Mouse (Mus musculus) left cerebral cortex, postnatal 25 days (tissue): ENCODE data around the gene Apobec3. TPM values are rescaled to one million over a fixed set of nuclear protein-coding genes. Genes with fewer than 3 reads are reported as not detected.

Experiments
- DNase-seq, 2 experiments: peaks; one replicate each; pipeline ENCODE4 v3.0.0; 2022; ENCODE audit warnings: low spot score in 2 of 2, mixed read lengths in 1 of 2
- intact Hi-C: fragments of 180-260 bp; cut with DNase I; formaldehyde crosslinking; loops from one replicate; pipeline ENCODE4 v1.15.1; 2025
- total RNA-seq, 2 experiments: library from RNA; stranded (reverse); gene quantifications; 2 replicates each; pipeline ENCODE4 v1.2.3; 2021

Apobec3 gene
- total RNA-seq, 2 experiments from 2014 or later, result 3.7 to 4.0 TPM

- intact Hi-C loops, result loop anchor here (2.0 to 10.0 kb wide), 2 partner anchors 187 to 285 kb away; no protein-coding TSS in a partner anchor
Observed at GRCm38 (mm10) chr15:79939913-79940312, 48.5 kb downstream of the Apobec3 start.

GRCm38 (mm10) chr15:79940932-79941331 is 49.5 kb downstream of the Apobec3 start:
- intact Hi-C loops, result loop anchor here (2.0 kb wide), 1 partner anchor 188 kb away; no protein-coding TSS in a partner anchor
- no peak for DNase-seq

More at GRCm38 (mm10) chr15:79939913-79940312, 48.5 kb downstream of the Apobec3 start:
- no peak for DNase-seq

- intact Hi-C loops, result no loop called here
Observed at GRCm38 (mm10) chr15:79942541-79942940, 51.1 kb downstream of the Apobec3 start.

DNA sequence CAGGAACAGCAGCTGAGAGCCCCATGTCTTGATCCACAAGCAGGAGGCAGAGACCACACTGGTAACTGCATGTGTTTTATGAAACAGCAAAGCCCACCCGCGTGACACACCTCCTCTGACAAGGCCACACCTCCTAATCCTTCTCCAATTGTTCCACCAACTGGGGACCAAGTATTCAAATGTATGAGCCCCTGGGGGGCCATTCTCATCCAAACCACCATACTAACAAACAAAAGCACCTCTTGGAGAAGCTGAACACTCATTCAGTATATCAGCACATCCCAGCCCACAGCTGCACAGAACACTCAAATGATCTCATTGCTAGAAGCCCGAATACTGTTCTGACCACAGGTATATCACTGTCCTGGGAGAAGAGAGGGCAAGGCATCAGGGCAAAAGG is 52.1 kb downstream of the Apobec3 start:
- no peak for DNase-seq
- intact Hi-C loops, result no loop called here

More at GRCm38 (mm10) chr15:79942541-79942940, 51.1 kb downstream of the Apobec3 start:
- no peak for DNase-seq

DNA sequence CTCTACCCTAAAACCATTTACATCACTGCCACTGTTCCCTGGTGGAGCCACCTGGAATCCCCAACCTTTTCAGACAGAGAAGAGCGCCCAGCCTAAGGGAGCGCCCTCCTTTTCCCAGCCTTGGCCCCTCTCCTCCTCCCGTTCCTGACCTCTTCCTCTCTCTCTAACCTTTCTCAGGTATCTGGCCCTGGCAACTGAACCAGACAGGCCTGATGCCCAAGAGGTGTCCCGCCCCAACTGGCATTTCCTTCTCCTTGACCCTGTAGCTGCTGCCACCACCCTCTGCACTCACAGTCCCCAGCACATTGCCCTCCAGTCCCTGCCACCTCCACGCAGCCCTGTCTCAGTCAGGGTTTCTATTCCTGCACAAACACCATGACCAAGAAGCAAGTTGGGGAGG is 53.5 kb downstream of the Apobec3 start:
- no peak for DNase-seq
- intact Hi-C loops, result no loop called here

GRCm38 (mm10) chr15:79946022-79946421 is 54.6 kb downstream of the Apobec3 start:
- peak; percentile 89 to 90 for DNase-seq
- intact Hi-C loops, result loop anchor here (2.0 kb wide), 2 partner anchors 119 to 131 kb away; no protein-coding TSS in a partner anchor

DNA sequence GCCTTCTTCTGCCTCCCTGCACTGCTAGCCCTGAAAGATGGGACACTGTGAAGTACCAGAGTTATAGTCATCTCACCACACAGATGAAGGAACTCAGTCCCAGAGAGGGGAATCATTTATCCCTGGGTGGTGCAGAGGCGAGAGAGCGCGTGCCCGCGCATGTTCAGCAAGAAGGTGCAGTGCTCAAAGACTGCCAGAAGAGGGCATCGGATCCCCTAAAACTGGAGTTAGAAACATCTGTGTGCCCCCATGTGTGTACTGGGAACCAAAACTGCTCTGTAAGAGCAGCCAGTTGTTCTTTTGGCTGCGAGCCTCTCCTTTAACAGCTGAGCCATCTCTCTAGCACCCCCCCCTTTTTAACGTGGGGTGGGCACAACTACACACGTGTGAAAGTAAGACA is 55.3 kb downstream of the Apobec3 start:
- no peak for DNase-seq
- intact Hi-C loops, result loop anchor here (2.0 kb wide), 2 partner anchors 118 to 130 kb away; no protein-coding TSS in a partner anchor

DNA sequence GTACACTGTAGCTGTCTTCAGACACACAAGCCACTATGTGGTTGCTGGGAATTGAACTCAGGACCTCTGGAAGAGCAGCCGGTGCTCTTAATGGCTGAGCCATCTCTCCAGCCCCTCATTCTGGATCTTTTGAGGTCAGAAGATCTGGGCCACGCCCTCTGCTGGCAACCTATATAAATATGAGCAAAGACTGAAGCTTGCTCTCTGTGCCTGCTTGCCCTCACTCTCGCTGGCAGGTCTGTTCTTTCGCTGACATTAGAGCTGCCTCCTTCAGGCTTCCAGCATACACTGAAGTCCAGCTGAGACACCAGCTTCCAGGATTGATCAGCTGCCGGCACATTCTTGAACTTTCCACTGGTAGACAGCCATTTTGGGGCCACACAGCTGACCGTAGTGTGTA is 56.2 kb downstream of the Apobec3 start:
- intact Hi-C loops, result loop anchor here (2.0 kb wide), 2 partner anchors 117 to 129 kb away; no protein-coding TSS in a partner anchor
- no peak for DNase-seq

- intact Hi-C loops, result loop anchor here (2.0 to 5.0 kb wide), 2 partner anchors 52 to 62 kb away; no protein-coding TSS in a partner anchor
- peak; percentile 43 to 65 for DNase-seq
Observed at GRCm38 (mm10) chr15:79950250-79951025, 59.0 kb downstream of the Apobec3 start.

DNA sequence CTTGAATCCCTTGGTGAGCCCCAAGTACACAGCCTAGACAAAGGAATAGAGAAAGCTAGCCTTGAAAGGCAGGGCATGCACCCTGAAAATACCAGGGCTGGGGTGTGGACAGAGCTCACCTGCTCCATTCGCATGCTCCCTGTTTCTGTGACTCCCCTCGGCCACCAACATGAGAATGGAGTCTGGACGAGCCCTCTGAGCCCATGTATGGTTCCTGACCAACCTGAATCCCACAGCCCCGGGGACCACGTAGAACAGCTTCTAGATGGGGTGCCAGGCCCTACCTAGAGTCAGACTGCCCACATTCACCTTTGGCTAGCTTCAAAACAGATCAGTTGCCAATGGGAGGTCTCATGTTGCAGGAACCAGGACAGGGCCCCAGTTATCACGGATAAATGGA is 59.8 kb downstream of the Apobec3 start:
- DNase-seq, result no peak
- intact Hi-C loops, result loop anchor here (2.0 to 5.0 kb wide), 2 partner anchors 51 to 62 kb away; no protein-coding TSS in a partner anchor

GRCm38 (mm10) chr15:79951730-79952503 is 60.5 kb downstream of the Apobec3 start:
- no peak for DNase-seq
- intact Hi-C loops, result loop anchor here (2.0 to 5.0 kb wide), 2 partner anchors 50 to 61 kb away; no protein-coding TSS in a partner anchor

- no peak for DNase-seq
- intact Hi-C loops, result loop anchor here (5.0 kb wide), 1 partner anchor 50 kb away; no protein-coding TSS in a partner anchor
Observed at GRCm38 (mm10) chr15:79952504-79953231, 61.2 kb downstream of the Apobec3 start.

DNA sequence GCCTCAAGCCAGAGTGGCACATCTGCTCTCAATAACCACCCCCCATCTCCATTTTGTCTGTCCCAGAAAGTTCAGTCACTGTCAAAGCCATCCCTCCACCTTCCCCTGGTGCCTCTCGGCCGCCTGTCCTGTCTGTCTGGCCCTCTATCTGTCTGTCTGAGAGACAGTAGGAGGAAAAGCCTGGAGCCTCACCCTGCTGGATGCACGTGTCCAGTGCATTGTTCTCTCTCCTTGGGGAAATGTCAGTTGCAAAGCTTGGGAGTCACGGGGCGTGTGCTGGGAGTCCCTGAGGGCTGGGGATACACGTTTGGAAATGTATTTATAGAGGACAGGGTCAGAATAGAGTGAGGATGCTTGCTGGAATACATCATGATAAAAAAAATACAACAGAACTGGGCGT is 62.0 kb downstream of the Apobec3 start:
- intact Hi-C loops, result loop anchor here (5.0 kb wide), 1 partner anchor 49 kb away; no protein-coding TSS in a partner anchor

GRCm38 (mm10) chr15:79956559-79956958 is 65.1 kb downstream of the Apobec3 start:
- no peak for DNase-seq
- intact Hi-C loops, result no loop called here

More for the DNA sequence above, 62.0 kb downstream of the Apobec3 start:
- no peak for DNase-seq

DNA sequence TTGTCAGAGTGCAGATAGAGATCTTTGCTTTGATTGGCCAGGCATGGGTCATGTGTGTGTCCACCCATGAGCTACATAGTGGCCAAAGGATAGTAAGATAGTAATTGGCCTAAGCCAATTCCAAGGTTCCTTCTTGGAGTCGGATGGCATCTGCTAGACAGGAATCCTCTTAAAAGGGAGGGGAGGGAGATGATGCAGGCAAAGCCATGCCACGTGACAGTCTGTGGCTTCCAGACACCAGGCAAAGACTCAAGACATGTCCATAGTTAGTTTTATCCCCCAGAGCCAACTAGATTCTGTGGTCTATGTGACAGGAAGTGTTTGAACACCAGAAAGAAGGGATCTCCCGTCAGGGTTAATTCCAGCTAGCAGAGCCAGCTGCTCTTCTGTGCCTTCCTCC is 67.0 kb downstream of the Apobec3 start:
- intact Hi-C loops, result no loop called here

GRCm38 (mm10) chr15:79961366-79961921 is 70.0 kb downstream of the Apobec3 start:
- DNase-seq, result no peak

More for the DNA sequence above, 67.0 kb downstream of the Apobec3 start:
- DNase-seq, result no peak

GRCm38 (mm10) chr15:79962661-79963060 is 71.2 kb downstream of the Apobec3 start:
- intact Hi-C loops, result no loop called here
- peak in 1 of 2 experiments; percentile 50 for DNase-seq

More at GRCm38 (mm10) chr15:79961366-79961921, 70.0 kb downstream of the Apobec3 start:
- intact Hi-C loops, result no loop called here

DNA sequence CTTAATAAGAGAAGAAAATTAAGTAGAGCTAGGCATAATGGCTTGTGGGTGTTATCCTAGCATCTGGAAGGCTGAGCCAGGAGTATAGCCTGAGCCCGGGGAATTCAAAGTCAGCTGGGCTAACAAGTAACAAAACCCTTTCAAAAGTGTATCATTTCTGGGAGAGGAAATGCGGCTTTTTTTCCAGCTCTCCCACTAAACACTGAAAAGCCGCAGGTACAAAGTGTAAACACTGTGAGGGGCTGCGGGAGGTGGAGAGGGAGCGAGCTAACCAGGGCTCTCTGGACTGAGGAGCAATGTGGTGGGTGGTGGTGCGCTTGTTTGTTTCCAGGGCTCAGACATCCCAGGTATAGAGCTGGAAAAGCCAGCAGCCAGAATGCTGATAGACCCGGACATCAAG is 72.9 kb downstream of the Apobec3 start:
- no peak for DNase-seq
- intact Hi-C loops, result no loop called here
